In the genomic region with DNA sequence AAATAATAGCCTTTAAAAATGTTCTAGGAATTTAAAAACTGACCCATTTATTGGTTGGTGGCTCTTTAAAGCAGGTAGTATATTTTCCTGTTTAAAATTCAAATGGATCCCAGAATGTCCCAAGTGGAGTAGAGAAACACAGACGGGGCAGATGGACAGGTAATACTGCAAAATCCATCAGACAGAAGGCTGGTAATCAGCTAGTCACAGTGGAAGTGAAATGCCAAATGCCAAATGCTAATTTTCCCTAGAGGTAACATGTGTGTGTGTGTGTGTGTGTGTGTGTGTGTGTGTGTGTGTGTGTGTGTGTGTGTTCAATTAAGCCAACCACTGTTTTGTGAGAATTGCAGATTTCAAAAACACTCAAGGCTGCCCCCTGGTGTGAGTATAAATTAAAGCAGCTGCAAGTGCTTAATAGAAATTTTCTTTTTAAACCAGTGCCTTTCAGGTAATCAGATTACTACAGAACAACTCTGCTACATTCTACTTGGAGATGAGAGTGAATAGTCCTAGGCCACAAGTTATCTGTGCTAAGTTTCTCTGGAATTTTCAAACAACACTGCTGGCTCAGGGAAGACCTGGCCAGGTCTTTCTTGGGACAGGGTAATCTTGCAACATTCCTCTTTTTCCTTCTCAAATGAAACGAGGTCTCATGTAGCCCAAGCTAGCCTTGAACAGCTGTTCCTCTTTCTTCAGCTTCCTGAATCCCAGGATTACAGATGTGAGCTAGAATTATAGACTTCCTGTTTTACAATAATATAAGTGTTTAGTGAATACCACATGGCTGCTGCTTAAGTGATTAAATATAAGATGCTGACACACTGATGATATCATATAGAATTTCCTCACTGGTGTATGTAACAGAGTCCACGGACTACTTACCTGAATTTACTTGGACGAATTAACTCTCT, we compare ENCODE assay signal across 9 mouse cellular contexts.
A peak's percentile ranks its signal among the peaks of the same experiment; 100 is the strongest.
DNase-seq lines count a peak whose midpoint lies in the region; ATAC-seq and TF ChIP-seq lines count a peak whose summit lies in the region.
"Had no signal": no experiment of that assay in that cellular context is flagged by ENCODE, and none has a peak within 500 bp of the region (broad histone marks: within the 10 kb centered on the region; RNA-seq: fewer than 3 reads in every experiment).

No protein-coding gene starts in this region.

- H3K9ac ChIP-seq in heart, postnatal 0 days (replicated peaks; ENCODE audit: low read depth, low read length) = no peak overlapping the region
- H3K9ac ChIP-seq: limb, embryonic 15.5 days had no signal

- H3K36me3 ChIP-seq in heart, postnatal 0 days (replicated peaks; ENCODE audit: control insufficient read depth, insufficient read depth, low read length) = no peaks in the 10 kb centered on the region
- H3K36me3 ChIP-seq: limb, embryonic 15.5 days had no signal

- H3K4me1 ChIP-seq in heart, postnatal 0 days (ENCODE audit: control insufficient read depth, insufficient read depth) = no peaks in the 10 kb centered on the region
- H3K4me1 ChIP-seq: limb, embryonic 15.5 days had no signal

- no peak for TF ChIP-seq EP300 in heart, postnatal 0 days (IDR thresholded peaks at IDR 0.05; ENCODE audit: low read depth)

- WGBS in heart, postnatal 0 days = 48% methylated on average over 4 of the region's 4 CpGs

- no peak for ATAC-seq in heart, postnatal 0 days (ENCODE audit: insufficient read depth, low read depth)

- no peak overlapping the region for H3K4me2 ChIP-seq in heart, postnatal 0 days (ENCODE audit: low read depth, low read length)
- H3K4me2 ChIP-seq: limb, embryonic 15.5 days had no signal

- peak; percentile 32; the same call in 1 of the 2 replicates for TF ChIP-seq CTCF in heart, postnatal 0 days (IDR thresholded peaks at IDR 0.05; ENCODE audit: low read depth)

- DNase-seq in heart, postnatal 0 days (ENCODE audit: low spot score) = no peak
- DNase-seq in heart, adult 8-10 months (ENCODE audit: low spot score) = no peak
- peak; percentile 31 for DNase-seq in right cerebral cortex, adult 18-20 months
- DNase-seq in right cerebral cortex, postnatal 36 days (ENCODE audit: low spot score in 2 of 2) = no peak
- peak; percentile 59 for DNase-seq in embryo, embryonic 11 days
- peak; percentile 25 for DNase-seq in kidney, postnatal 14 days
- peak; percentile 63 for DNase-seq in right cerebral cortex, postnatal 4 days
- DNase-seq in frontal cortex, postnatal 10 days (ENCODE audit: low spot score in 2 of 2) = no peak

- no peak overlapping the region for H3K27ac ChIP-seq in heart, postnatal 0 days (ENCODE audit: low read depth)
- H3K27ac ChIP-seq: limb, embryonic 15.5 days had no signal

- H3K4me3 ChIP-seq in heart, postnatal 0 days (ENCODE audit: low read depth, low read length) = no peak overlapping the region
- H3K4me3 ChIP-seq: limb, embryonic 15.5 days had no signal

- H3K9me3 ChIP-seq in heart, postnatal 0 days (replicated peaks; ENCODE audit: control insufficient read depth, low read length) = no peaks in the 10 kb centered on the region
- H3K9me3 ChIP-seq: limb, embryonic 15.5 days had no signal

- H3K27me3 ChIP-seq in heart, postnatal 0 days (ENCODE audit: control insufficient read depth, insufficient read depth, low read length) = no peaks in the 10 kb centered on the region
- H3K27me3 ChIP-seq: limb, embryonic 15.5 days had no signal

Comparison
In these comparisons a context has a peak if more than half of its experiments do, and no peak if none do; other contexts are left out.
1. DNase-seq: peak in right cerebral cortex, adult 18-20 months (single experiment), embryo, embryonic 11 days (single experiment), kidney, postnatal 14 days (single experiment) and right cerebral cortex, postnatal 4 days (single experiment); none in heart, postnatal 0 days (single experiment), heart, adult 8-10 months (single experiment), right cerebral cortex, postnatal 36 days (0 of 2) and frontal cortex, postnatal 10 days (0 of 2).